Mouse (Mus musculus) inflammation-experienced regulatory T-cells, adult 6 months (primary cell): ENCODE data around the gene C2cd2. TPM values are rescaled to one million over a fixed set of nuclear protein-coding genes. Genes with fewer than 3 reads are reported as not detected.

Source experiments
- ATAC-seq: one replicate; pipeline ENCODE4 v1.8.0; 2017
- polyA plus RNA-seq, 3 experiments: library from polyadenylated mRNA; unstranded; fragments of 100-300 nt; shearing (Covaris generic); gene quantifications; one replicate each; pipeline ENCODE4 v1.2.1; 2017

The C2cd2 gene
- polyA plus RNA-seq, 3 experiments from 2014 or later, result 5.7 to 12.8 (median 7.5) TPM

DNA sequence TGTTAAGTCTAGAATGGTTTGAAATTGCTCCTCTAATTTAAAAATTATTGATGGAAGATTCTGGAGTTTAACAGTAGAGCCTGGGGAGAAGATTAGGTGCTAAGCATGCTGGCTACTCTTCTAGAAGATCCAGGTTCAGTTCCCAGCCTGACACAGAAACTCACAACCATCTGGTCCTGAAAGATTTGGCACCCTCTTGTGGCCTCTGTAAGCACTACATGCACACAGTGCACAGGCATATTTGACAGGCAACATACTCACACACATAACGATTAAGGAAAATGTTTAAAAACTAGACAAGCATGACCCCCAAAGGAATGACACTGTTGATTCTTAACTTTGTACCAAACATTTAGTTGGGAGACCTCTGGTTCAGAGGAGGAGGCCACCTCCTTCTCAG, 83.3 kb downstream of the C2cd2 start:
- ATAC-seq, result peak; percentile 68

DNA sequence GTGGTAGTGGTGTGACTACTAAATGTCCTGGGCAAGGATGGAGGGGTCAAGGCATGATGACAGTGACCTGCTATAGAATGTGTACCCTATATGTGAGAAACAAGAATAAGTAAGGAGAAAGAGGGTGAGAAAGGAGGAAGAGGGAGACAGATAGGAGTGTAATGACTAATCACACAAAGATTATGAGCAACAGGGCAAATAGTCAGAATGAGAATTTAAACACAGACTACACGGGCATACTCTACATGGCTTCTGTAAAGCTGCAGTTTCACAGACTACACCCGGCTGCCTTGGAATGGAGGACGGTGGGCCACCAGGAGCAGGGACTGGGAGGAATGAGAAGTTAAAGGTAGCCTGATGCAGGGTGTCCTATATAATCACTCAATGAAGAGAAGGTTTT, 84.9 kb downstream of the C2cd2 start:
- peak; percentile 17 for ATAC-seq

DNA sequence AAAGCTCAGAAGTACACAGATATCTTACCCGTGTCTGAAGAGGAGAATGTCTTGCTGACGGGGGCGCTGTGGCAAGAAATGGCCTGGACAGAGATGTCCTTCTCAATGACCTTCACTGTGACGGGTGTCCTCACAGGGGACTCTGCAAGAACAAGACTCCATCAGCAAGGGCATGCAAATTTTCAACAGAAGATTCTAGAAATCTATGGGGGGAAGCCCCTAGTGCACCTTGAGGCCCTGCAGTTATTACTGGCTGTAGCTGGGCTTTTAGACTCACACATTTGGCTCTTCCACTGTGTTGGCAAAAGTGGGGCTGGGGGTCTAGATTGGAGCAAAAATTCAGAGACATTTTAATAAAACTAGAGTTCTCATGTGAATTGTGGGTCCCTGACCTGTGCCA, 87.3 kb downstream of the C2cd2 start:
- no peak for ATAC-seq

DNA sequence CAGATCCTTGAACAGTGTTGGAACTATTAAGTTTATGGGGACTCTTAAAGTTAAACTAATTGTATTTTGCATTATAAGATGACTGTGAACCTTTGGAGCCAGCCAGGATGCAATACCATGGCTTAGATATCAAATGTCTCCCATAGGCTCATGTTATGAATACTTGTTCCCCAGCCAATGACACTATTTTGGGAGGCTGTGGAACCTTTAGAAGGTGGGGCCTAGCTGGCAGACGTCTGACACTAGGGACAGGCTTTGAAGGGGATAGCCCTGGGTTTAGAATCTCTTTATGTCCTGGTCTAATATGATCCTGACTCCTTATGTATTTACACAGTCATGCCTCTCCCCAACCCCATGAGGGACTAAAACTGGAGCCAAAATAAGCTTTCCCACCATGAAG, 88.0 kb downstream of the C2cd2 start:
- no peak for ATAC-seq

DNA sequence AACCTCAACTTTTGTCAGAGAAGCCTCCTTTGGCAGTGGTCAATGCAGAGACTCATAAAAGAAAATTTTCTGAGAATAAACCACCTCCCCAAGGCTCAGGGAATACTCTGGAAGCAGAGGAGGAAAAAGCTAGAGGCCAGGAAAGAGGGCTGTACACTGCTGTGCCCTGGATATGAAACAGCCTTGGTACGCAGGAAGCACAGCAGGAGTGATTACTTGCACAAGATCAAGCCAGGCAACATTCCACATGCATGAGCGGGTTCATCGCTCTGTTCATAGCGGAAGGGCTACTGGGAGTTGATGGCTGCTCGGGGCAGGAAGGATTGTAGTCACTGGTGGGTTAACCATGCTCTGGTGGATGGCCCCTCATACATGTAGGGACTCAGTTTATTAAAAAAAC, 89.7 kb downstream of the C2cd2 start:
- ATAC-seq, result no peak

DNA sequence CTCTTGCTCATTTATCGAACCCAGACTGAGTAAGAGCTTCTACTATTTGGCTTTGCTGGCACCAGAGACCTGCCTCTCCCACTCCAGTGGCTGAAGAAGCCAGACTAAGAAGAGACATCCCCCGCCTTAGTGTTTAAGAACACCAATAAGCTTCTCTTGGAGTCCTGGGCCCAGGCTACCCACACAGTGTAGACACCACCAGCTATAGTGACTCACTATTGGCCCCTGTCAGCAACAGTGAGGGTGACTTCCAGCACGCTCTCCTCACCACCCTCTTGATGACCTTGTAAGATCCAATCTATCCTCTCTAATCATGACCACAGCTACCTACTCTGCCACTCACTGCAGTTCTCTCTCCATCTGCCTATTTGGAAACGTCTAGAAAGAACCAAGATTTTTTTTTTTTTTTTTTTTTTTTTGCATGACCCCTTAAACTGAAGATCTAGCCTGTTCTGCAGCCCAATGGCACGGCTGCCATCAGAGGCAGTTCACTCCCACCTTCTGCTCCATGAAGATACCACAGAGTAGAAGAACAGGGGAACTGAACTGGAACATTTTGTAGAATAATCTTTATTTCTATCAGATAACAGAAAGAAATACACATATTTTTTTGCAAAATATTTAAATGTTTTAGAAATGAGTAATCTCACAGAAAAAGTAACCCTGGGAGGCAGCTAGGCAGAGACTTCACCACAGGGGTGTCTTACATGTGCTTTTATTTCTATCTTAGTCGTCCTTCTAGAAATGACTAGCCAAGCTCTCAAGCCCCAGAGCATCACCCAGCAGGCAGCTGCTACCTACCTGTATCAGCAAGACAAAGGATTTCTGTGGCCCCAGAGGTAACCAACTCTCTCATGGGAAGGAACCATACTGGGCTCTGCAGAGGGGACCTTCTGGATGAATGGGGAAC, 93.0 kb downstream of the C2cd2 start:
- ATAC-seq, result peak; percentile 68

DNA sequence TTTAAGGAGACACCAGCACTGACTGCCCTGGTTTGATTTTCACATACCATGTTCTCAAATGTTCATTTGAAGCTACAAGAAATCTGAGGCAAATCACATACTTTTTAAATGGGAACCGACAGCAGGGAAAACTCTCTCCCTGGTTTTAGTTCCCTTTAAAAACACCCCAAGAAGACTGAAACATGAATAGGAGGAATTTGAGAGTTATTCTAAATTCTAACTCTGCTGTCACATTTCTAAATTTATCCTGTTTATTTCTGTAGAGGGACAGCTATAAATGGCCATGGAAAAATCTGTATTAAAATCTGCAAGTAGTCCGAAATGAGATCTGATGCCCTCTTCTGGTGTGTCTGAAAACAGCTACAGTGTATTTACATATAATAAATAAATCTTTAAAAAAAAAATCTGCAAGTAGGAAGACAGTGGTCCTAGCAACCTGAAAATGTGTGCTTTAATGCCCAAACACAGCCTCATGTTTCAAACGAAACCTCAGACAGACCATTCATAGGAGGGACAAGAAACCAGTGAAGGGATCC, 98.4 kb downstream of the C2cd2 start:
- ATAC-seq, result no peak

DNA sequence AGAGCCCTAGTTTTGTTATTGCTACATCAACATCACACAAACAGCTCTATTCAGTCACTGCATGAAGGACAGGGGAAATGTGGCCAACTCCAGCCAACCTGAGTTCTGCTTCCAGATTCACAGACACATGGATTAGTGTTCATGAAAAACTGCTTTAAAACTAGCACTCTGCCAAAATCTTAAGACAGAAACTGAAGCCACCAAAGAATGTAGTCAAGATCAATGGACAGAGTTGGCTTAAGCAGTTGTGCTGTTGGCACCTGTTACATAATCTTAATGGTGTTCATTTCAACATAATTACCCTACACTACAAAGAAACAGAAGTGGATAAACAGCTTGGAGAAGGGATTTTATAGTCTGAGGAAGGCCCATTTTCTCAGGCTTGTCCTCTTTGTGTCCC, 106.3 kb downstream of the C2cd2 start:
- ATAC-seq, result no peak

DNA sequence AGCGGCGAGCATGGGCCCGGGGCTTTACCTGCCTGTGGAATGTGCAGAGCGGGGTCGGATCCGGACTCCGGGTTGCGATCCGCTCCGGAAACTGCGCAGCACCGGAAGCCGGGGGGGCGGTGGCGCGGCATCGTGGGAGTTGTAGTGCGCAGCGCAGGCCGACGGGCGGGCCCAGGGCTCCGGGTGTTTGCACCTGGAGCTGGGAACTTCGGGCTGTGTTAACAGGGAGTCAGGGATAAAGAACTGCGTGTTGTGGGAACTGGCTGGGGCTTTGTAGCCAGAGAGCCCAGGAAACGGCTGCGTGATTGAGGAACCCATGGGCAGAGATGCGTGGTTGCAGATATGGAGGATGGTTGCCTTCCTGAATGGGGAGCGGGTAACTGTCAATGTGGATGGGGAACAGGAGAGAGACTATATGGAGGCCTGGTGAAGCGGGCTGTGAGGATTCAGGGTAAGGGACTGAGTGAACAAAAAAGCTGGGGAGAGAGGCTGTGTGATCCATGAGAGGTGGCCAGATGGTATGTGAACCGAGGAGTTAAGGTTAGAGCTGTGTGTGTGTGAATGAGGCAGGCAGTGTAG, 110.6 kb downstream of the C2cd2 start, which contains the start of gene Prdm15:
Gene Prdm15 (minus strand): TSS at position 110 of the 579 bp plus-strand sequence.
- ATAC-seq, result peak; percentile 78

DNA sequence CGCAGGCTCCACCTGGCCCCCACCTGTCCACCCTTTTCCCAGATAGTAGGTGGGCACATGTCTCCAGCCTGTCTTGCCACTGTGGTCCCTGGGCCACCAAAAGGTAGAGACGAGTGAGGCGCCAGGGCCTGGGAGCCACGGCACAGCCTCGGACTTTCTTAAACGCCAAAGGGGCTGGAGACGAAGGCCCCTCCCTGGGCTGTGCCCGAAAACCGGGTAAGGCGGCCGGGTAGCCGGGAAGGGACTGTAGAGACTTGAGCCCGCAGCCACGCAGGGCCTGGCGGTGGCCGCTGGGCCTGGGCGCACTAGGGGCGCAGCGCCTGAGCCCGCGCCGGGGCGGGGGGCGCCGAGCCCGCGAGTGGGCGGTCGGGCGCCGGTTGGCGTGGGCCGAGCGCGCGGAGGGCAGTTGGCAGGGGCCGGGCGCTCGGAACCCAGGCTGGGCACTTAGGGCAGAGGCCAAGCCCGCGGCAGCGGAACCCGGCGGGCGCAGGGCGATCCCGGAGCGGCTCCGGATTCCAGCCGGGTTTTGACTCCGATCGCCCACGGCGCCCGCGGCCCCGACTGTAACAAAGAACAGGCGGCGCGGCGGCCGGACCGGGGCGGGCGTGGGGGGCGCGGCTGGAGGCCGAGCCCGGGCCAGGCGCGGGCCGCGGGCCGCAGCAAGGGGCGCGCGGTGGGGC, 111.2 kb downstream of the C2cd2 start:
- ATAC-seq, result peak; percentile 72

DNA sequence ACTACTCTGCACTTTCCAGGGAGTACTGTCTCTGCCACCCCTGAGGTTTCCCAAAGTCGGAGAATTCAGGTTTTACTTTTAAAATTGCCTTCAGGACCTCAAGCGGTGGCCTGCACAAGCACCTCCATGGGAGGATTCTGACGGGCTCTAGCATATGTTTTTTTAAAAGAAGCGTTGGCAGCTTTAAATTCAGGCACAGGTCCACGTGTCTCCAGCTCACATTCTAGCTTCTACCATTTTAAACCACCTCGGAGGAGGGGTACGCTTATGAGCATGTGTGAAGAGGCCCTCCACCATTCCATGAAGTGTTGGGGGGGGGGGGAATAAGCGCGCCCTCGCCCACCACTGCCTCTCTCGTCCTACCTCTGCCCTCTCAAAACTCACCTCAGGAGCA, 111.7 kb downstream of the C2cd2 start:
- peak; percentile 14 for ATAC-seq

DNA sequence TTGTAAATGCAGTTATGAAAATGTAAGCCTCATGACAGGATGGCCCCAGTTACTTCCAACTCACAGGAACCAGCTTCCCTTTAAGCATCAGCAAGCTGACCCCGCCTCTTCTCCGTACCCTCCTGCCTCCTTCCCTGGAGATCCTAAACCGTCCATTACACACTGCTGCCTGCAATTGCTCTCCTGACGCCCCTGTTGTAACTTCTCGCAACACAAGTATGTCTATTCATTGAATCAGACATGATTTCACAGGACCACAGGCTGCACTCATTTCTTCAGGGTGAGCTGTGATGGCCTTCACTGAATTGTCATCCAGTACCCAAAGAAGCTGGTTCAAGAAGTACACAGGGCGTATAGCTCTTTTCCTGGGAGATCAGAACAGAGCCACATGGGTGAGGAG, 113.6 kb downstream of the C2cd2 start:
- no peak for ATAC-seq

DNA sequence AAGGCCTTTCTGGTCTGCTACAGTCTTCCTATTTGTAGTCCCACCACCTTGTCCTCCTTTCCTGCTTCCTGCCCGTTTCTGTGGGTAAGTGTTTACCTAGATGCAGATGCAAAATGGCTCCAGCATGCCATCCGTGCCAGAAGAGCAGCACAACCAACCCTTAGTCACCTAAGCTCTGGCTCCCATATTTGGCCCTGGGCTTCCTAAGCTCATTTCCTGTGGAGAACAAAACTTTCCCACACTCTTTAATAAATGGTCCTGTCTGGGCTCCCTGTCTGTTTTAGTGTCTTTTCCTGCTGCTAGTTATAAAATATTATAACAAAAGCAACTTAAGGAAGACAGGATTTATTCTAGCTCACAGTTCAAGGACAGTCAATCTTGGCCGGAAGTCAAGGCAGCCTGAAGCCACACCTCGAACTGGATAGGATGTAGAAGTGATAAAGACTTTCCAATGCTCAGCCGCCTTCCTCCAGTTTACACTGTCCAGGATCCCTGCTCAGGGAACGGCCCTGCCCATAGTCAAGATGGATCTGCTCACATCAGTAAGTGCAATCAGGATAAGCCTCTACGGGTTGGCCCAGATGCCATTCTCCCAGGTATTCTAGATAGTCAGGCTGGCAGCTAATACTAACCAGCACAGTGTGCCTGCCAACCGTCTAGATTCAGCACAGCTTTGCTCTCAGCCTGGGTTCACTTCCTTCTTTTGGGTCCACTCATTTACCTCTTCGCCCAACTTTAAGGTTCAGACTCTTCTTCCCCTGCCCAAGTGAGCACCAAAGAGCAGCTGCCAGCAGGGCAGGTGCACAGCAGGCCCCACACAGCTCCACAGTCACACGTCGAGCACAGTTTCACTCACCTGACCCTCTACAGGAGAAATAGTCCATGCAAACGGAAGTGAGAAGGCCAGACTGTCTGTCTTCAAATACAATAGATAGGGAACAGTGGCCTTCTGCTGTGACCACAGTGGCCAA, 117.1 kb downstream of the C2cd2 start:
- ATAC-seq, result no peak

DNA sequence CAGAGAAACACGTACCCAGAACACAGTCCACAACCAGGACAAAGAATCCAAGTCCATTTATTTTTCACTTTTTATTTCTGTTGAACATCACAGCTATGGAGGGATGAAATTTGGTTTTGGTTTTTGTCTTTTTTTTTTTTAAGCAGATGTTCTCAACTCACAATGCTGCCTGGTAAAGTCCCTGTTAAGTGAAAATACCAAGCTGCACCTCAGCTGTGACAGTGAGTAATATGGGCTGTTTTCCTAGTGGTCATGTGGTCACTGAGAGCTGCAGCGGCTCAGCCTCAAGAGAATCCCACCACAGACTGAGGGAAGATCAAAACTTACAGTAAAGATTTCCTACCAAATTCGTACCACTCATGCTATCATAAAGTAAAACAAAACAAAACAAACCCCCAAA, 130.2 kb downstream of the C2cd2 start:
- ATAC-seq, result no peak

DNA sequence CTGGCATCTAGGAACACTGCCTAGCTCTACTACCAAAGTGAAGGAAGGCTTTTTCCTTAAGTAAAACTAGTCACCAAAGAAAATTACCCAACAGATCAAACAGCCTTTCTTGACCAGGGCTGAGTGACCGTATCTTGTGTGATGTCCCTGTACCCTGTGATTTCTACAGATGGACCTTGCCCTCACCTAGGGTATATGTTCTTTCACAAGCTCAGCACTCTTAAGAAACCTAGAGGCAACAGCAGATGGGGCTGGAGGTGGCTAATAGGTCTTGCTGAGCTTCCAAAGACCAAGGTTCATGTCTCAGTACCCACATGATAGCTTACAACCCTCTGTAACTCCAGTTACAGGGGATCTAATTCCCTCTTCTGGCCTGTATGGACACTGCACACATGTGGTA, 134.2 kb downstream of the C2cd2 start:
- no peak for ATAC-seq

DNA sequence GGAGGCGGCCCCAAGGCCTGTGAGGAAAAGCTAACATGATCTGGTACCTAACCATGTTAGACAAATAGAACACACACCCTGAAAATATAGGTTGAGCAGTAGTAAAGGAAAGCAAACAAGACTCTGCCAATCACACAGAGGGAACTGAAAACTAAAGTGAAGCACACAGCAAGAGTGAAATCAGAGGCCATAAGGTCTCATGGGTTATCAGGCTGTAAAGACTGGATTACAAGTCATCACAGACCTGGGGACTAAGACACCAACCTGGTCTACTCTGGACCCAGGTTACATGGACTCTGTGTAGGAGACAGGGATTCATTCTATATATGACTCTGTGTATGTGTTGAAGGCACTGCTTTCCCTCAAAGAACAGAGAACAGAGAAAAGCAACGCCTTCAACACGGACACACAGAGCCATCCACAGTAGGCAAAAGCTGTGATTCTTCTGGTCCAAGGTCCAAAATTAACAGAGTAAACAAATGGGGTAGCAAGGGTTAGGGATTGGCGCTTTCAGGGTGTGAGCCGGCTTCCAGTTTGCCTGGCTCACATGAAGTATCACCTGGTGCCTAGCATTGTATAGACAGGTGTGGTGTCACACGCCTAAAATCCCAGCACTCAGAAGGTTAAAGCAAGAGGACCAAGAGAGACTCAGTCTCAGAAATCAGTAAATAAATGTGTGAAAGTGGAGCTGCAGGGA, 138.9 kb downstream of the C2cd2 start:
- ATAC-seq, result no peak

DNA sequence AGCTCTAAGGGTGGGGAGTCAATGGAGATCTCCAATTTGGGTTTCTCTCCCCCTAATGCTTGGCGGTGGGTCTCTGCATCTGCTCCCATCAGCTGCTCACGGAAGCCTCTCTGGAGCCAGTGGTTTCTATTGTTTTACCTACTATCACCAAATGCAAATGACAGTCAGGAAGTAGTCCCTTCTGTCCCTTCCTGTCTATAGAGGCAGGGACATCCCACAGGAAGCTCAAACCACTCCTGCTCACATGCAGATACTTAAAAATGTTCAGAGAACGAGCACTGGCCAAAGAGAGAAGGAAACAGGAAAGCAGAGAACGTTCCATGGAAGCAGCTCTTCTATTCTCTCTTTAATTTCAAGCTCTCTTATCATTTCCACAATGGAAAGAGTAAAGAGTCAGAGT, 142.9 kb downstream of the C2cd2 start:
- ATAC-seq, result no peak

DNA sequence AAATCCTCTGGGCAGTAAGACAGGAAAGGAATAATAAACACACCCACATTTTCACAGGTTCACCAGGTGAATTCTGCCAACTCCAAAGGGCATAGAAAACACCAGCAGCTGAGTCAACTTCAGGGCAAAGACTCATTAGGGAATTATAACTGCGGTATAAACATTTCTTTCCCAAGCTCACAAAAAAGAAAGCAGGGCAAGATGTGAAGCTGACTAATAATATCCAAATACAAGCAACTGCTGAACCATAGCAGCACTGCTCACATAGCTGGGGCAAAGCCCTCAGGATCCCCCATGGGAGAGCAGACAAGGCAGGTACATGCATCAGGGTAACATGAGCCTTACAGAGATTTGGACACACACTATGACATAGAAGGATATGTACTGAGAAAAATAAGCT, 145.0 kb downstream of the C2cd2 start:
- ATAC-seq, result no peak

DNA sequence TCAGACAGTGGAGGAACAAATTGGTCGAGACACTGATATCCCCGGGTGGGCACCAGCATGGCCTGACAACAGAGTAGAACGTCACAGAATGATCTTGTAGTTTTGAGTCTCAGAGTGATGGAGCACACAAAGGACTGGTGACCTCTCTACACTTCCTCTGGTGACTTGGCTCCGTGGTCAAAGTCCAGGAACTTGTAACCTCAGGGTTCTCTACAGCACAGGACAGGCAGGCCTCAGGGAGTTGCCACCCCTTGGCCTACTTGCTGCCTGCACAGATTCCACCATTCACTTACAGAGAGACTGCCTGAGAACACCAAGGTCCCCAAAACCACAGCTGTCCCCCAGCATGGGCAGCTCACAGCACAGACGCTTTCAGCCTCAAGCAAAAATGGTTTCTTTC, 147.1 kb downstream of the C2cd2 start:
- ATAC-seq, result no peak

DNA sequence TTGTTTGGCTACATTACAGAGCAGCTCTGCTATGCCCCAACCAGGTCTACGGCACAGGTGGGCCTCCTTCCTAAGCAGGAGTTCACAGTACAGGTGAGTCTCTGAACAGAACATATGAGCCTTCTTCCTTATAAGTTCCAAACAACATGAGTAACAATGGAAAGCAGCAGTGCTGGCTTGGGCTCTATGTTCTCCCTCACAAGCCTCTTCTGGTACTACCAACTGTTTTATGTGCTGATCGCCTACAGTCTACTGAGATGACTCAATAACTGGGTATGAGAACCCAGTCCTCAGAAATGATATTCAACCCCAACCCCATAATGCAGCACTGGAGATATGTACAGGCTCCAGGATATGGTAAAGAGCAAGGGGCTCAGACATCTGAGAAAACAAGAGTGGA, 148.3 kb downstream of the C2cd2 start:
- ATAC-seq, result no peak

DNA sequence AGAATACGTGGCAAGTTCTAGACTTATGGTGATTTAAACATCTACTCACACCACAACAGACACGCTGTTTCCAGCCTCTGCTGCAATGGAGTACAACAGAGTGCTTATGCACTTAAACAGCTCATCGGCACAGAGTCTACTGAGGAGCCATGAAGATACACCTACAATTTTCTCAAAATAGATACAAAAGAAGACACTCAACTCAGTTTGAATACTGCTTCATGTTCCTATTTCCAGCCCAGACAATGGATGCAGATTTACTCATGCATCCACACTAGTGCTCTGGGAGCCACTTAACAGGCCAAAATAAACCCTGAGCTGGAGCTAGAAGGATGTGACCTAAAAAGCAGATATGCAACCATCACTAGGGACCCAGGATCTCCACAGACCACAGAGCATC, 153.5 kb downstream of the C2cd2 start:
- ATAC-seq, result no peak

DNA sequence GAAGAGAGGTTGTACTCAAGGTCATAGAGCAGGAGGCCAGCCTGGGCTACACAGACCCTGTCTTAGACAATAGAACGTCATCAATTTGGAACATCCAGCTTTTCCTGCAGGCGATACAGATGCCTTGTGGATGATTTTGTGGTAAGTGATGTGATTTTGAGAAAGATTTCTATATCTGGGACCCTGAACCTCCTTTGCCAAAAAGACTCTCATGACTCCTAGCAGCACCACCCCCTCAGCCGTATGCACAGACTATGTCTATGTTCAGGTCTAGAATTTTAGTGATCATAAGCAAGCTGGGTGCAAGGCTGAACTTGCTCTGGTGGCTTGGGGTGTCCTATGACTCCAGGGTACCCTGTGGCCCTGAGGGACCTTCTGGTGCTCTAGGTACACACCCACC, 156.8 kb downstream of the C2cd2 start:
- ATAC-seq, result no peak
